Mouse (Mus musculus) heart, embryonic 14.5 days (tissue): ENCODE data around the gene Spcs2. TPM values are rescaled to one million over a fixed set of nuclear protein-coding genes. Genes with fewer than 3 reads are reported as not detected.
A peak's percentile ranks its signal among the peaks of the same experiment; 100 is the strongest.

ENCODE experiments used
- ATAC-seq: fragments of 200-750 bp; cut with Nextera tagmentation; 2 replicates; pipeline ENCODE4 v1.8.0; 2017; ENCODE audit warnings: low read depth, moderate TSS enrichment; ENCODE audit not compliant: insufficient number of reproducible peaks, insufficient read depth, low FRiP score
- H3K27ac ChIP-seq, 2 experiments: fragments of 200-500 bp in 1 of 2; fragments of 300-500 bp in 1 of 2; sonication (generic) in 1 of 2; replicated peaks in 1 of 2; 2 replicates each; pipeline ENCODE4 v1.5.1; 2012 to 2014; ENCODE audit warnings: low read depth in 2 of 2, low read length in 2 of 2, control low read depth in 1 of 2, mild to moderate bottlenecking in 1 of 2, mixed read lengths in 1 of 2; ENCODE audit not compliant: control insufficient read depth in 1 of 2, insufficient read depth in 1 of 2
- H3K27me3 ChIP-seq: fragments of 300-500 bp; sonication (generic); 2 replicates; pipeline ENCODE4 v1.6.1; 2014; ENCODE audit warnings: mild to moderate bottlenecking, low read length, control low read depth; ENCODE audit not compliant: control insufficient read depth, insufficient read depth
- H3K36me3 ChIP-seq: fragments of 300-500 bp; sonication (generic); 2 replicates; pipeline ENCODE4 v1.6.1; 2014; ENCODE audit warnings: mild to moderate bottlenecking, control low read depth, low read length, mixed read lengths; ENCODE audit not compliant: control insufficient read depth, insufficient read depth
- H3K4me1 ChIP-seq, 2 experiments: fragments of 200-500 bp in 1 of 2; fragments of 300-500 bp in 1 of 2; sonication (generic) in 1 of 2; 2 replicates each; pipeline ENCODE4 v1.6.1; 2012 to 2014; ENCODE audit warnings: low read length in 2 of 2, control low read depth in 1 of 2, mixed read lengths in 1 of 2; ENCODE audit not compliant: control insufficient read depth in 2 of 2, insufficient read depth in 2 of 2
- H3K4me2 ChIP-seq: fragments of 300-500 bp; sonication (generic); 2 replicates; pipeline ENCODE4 v1.6.1; 2014; ENCODE audit warnings: mild to moderate bottlenecking, low read length
- H3K4me3 ChIP-seq, 2 experiments: fragments of 200-500 bp in 1 of 2; fragments of 300-500 bp in 1 of 2; sonication (generic) in 1 of 2; 2 replicates each; pipeline ENCODE4 v1.5.1; 2012 to 2014; ENCODE audit warnings: low read length in 2 of 2, mild to moderate bottlenecking in 2 of 2, control low read depth in 1 of 2, low read depth in 1 of 2, moderate library complexity in 1 of 2; ENCODE audit not compliant: control insufficient read depth in 1 of 2, insufficient read depth in 1 of 2
- H3K9ac ChIP-seq: fragments of 300-500 bp; sonication (generic); 2 replicates; pipeline ENCODE4 v1.6.1; 2014; ENCODE audit warnings: mild to moderate bottlenecking, low read length
- H3K9me3 ChIP-seq: fragments of 300-500 bp; sonication (generic); 2 replicates; pipeline ENCODE4 v1.6.1; 2016; ENCODE audit warnings: low read length, control low read depth; ENCODE audit not compliant: control insufficient read depth
- WGBS: fragments of 180-500 bp; shearing (Covaris S2); extraction: QIAGEN DNeasy Blood & Tissue Kit; methylation state at CpG from one replicate; pipeline ENCODE4 v1.1.7; 2014; 5-methylcytosine and 5-hydroxymethylcytosine counted together
- polyA plus RNA-seq: library from polyadenylated mRNA; unstranded; fragments of >200 nt; fragmentation: Nextera tagmentation; extraction: Ambion mirVana; gene quantifications from 2 replicates; pipeline ENCODE4 v1.2.1, GENCODE M21; 2014

Gene Spcs2
- 169 TPM in 2 replicates for polyA plus RNA-seq

DNA sequence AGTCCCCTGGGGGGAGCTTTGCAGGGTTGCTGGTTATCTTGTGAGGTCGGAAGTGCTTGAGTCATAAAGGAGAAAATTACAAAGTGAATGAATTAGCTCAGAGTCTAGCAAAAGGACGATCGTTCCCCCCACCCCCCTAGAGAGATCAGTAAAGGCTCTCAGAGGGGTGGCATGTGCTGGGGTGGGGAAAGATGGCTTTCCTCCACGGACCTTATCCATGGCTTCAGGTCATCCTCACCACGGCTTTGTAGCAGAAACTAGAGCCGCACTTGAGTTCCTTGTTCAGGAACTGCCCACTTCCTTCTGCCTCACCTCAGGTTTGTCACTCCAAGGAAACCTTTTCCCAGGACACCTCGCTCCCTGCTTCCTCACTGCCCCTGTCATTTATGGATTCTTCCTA, at the start of gene Spcs2:
Gene Spcs2 (minus strand): TSS at position 101 of the 400 bp plus-strand sequence.
- H3K9ac ChIP-seq, result no peak within 1 kb of the TSS
- H3K36me3 ChIP-seq, result no peaks in the 10 kb centered on the region
- no peaks in the 10 kb centered on the region for H3K27me3 ChIP-seq
- no peak within 1 kb of the TSS for H3K4me2 ChIP-seq
- H3K4me3 ChIP-seq, result no peak within 1 kb of the TSS
- H3K9me3 ChIP-seq, result no peaks in the 10 kb centered on the region
- ATAC-seq, result no peak
- 39% methylated on average over 7 of the region's 7 CpGs for WGBS
- H3K4me1 ChIP-seq, result peaks cover 9 to 16% of the 10 kb centered on the region in 2 experiments
- H3K27ac ChIP-seq, result no peak within 1 kb of the TSS

GRCm38 (mm10) chr7:99911038-99911437, 47.8 kb upstream of the Spcs2 start:
- H3K36me3 ChIP-seq, result no peaks in the 10 kb centered on the region
- H3K4me1 ChIP-seq, result no peaks in the 10 kb centered on the region
- WGBS, result 74% methylated on average over 5 of the region's 5 CpGs
- H3K4me2 ChIP-seq, result no peak overlapping the region
- H3K27me3 ChIP-seq, result peaks cover 5% of the 10 kb centered on the region; the same call in 1 of the 2 replicates
- ATAC-seq, result no peak
- 0 out of 2 replicates have a peak, but pooled peaks cover 3% of the 10 kb centered on the region for H3K9me3 ChIP-seq
- H3K4me3 ChIP-seq, result no peak overlapping the region
- no peak overlapping the region for H3K9ac ChIP-seq
- no peak overlapping the region for H3K27ac ChIP-seq

GRCm38 (mm10) chr7:99907463-99907862, 44.2 kb upstream of the Spcs2 start:
- Histone ChIP-seq H3K9ac (no peak overlapping the region), H3K9me3 (0 out of 2 replicates have a peak, but pooled peaks cover 3% of the 10 kb centered on the region), H3K36me3 (no peaks in the 10 kb centered on the region), H3K4me2 (no peak overlapping the region), H3K4me3 (no peak overlapping the region), H3K4me1 (peaks cover 8 to 13% of the 10 kb centered on the region in 2 experiments), H3K27ac (no peak overlapping the region), H3K27me3 (no peaks in the 10 kb centered on the region)
- 52% methylated on average over 3 of the region's 3 CpGs for WGBS
- no peak for ATAC-seq

DNA sequence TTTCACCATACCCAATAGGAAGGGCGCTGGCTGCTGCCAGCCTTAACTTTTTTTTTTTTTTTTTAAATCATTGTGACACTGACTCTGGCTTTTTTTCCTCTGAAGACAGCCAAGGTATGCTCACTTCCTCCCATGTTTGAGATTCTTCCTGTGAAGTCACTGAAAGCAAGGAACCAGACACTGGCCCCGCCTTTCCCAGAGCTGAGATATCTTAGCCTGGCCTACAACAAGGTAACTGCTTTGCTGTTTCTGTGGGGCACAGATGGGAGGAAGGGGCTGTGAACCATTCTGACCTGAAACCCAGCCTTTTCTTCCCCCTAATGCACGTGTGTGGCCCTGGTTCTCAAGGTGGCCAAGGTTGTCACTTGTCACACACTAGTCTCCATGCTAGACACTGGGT, 43.1 kb upstream of the Spcs2 start:
- H3K27me3 ChIP-seq, result no peaks in the 10 kb centered on the region
- no peak overlapping the region for H3K9ac ChIP-seq
- no peak overlapping the region for H3K4me2 ChIP-seq
- H3K9me3 ChIP-seq, result 0 out of 2 replicates have a peak, but pooled peaks cover 3% of the 10 kb centered on the region
- H3K27ac ChIP-seq, result no peak overlapping the region
- 87% methylated on average over 3 of the region's 3 CpGs for WGBS
- H3K36me3 ChIP-seq, result no peaks in the 10 kb centered on the region
- H3K4me3 ChIP-seq, result no peak overlapping the region
- ATAC-seq, result no peak
- H3K4me1 ChIP-seq, result peaks cover 8 to 13% of the 10 kb centered on the region in 2 experiments

- Histone ChIP-seq H3K9me3 (no peaks in the 10 kb centered on the region), H3K4me1 (peaks cover 8 to 13% of the 10 kb centered on the region in 2 experiments), H3K9ac (no peak overlapping the region), H3K36me3 (no peaks in the 10 kb centered on the region), H3K4me3 (no peak overlapping the region), H3K4me2 (no peak overlapping the region), H3K27me3 (no peaks in the 10 kb centered on the region), H3K27ac (no peak overlapping the region)
- ATAC-seq, result no peak
- WGBS, result 33% methylated on average over 3 of the region's 3 CpGs
Observed at GRCm38 (mm10) chr7:99904421-99905005, 41.3 kb upstream of the Spcs2 start.

DNA sequence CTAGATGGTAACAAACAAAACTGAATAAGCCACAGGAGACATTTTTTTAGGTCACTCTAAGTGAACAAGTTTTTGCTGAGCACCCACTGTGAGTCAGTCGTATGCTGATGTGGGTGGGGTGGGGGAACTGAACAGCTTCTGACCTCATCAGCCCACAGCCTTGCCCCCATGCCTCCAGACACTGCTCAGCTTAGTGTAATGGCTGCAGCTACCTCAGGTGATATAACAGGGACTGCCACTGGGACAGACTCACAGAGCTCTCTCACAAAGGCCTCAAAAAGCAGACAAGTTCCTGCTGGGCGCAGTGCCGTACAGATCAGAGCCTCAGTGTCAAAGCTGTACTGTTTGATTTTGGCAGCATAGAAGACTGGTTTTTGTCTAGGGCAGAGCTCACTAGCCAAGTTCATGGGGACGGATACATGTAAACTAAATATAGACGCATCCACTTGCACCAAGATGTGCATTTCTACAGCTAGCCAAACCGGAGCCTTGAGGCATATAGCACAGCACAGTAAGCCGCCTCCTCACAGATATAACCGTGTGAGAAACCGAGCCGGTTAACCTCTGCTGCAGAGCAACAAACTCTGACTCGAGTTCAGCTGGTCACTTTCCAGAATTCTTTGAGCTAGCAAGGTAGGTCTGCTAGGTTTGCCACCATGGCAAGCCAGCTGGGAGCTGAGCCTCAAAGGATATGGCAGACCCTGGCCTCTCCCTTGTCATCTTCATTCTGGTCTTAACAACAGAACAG, 39.8 kb upstream of the Spcs2 start:
- H3K4me2 ChIP-seq, result no peak overlapping the region
- no peak overlapping the region for H3K9ac ChIP-seq
- H3K27ac ChIP-seq, result 0 out of 4 replicates have a peak overlapping the region, but pooled peaks of 1 of the 2 experiments have one; percentile 9
- H3K4me1 ChIP-seq, result peaks cover 8 to 13% of the 10 kb centered on the region in 2 experiments
- WGBS, result 50% methylated on average over 11 of the region's 11 CpGs
- no peaks in the 10 kb centered on the region for H3K27me3 ChIP-seq
- no peak; the same call in 1 of the 2 replicates for ATAC-seq
- no peaks in the 10 kb centered on the region for H3K9me3 ChIP-seq
- no peaks in the 10 kb centered on the region for H3K36me3 ChIP-seq
- no peak overlapping the region for H3K4me3 ChIP-seq

GRCm38 (mm10) chr7:99902208-99902607, 38.9 kb upstream of the Spcs2 start:
- H3K9ac ChIP-seq, result no peak overlapping the region
- no peaks in the 10 kb centered on the region for H3K9me3 ChIP-seq
- H3K27me3 ChIP-seq, result no peaks in the 10 kb centered on the region
- H3K4me2 ChIP-seq, result no peak overlapping the region
- H3K27ac ChIP-seq, result no peak overlapping the region
- WGBS, result 56% methylated on average over 4 of the region's 4 CpGs
- ATAC-seq, result no peak
- no peak overlapping the region for H3K4me3 ChIP-seq
- H3K36me3 ChIP-seq, result no peaks in the 10 kb centered on the region
- peaks cover 8 to 13% of the 10 kb centered on the region in 2 experiments for H3K4me1 ChIP-seq
